Mouse (Mus musculus) limb, embryonic 13.5 days (tissue): ENCODE data around the gene Hat1. TPM values are rescaled to one million over a fixed set of nuclear protein-coding genes. Genes with fewer than 3 reads are reported as not detected.
"Not testable (repeated sequence)": the region's sequence is repeated elsewhere in the genome, so short reads cannot be mapped to it uniquely, and the experiment has no call there.

Source experiments
- ATAC-seq: fragments of 200-750 bp; cut with Nextera tagmentation; 2 replicates; pipeline ENCODE4 v1.8.0; 2017; ENCODE audit warnings: low read depth, moderate number of reproducible peaks, moderate TSS enrichment; ENCODE audit not compliant: low FRiP score
- H3K27ac ChIP-seq: fragments of 300-500 bp; sonication (generic); 2 replicates; pipeline ENCODE4 v1.5.1; 2015; ENCODE audit warnings: inconsistent platforms, mild to moderate bottlenecking, moderate library complexity
- H3K27me3 ChIP-seq: fragments of 300-500 bp; sonication (generic); 2 replicates; pipeline ENCODE4 v1.6.1; 2015; ENCODE audit warnings: mild to moderate bottlenecking, inconsistent platforms
- H3K36me3 ChIP-seq: fragments of 300-500 bp; sonication (generic); 2 replicates; pipeline ENCODE4 v1.6.1; 2015; ENCODE audit warnings: inconsistent platforms, mild to moderate bottlenecking, moderate library complexity
- H3K4me1 ChIP-seq: fragments of 300-500 bp; sonication (generic); 2 replicates; pipeline ENCODE4 v1.6.1; 2015; ENCODE audit warnings: inconsistent platforms
- H3K4me2 ChIP-seq: fragments of 300-500 bp; sonication (generic); replicated peaks from 2 replicates; pipeline ENCODE4 v1.6.1; 2015; ENCODE audit warnings: inconsistent platforms, mild to moderate bottlenecking, moderate library complexity
- H3K4me3 ChIP-seq: fragments of 300-500 bp; sonication (generic); 2 replicates; pipeline ENCODE4 v1.5.1; 2015; ENCODE audit warnings: moderate library complexity, mild to moderate bottlenecking, inconsistent platforms
- H3K9ac ChIP-seq: fragments of 300-500 bp; sonication (generic); 2 replicates; pipeline ENCODE4 v1.6.1; 2015; ENCODE audit warnings: mild to moderate bottlenecking, inconsistent platforms
- H3K9me3 ChIP-seq: fragments of 300-500 bp; sonication (generic); 2 replicates; pipeline ENCODE4 v1.6.1; 2016; ENCODE audit warnings: inconsistent platforms
- WGBS: fragments of 180-500 bp; shearing (Covaris S2); methylation state at CpG from one replicate; pipeline ENCODE4 v1.1.7; 2015; 5-methylcytosine and 5-hydroxymethylcytosine counted together
- polyA plus RNA-seq: library from polyadenylated mRNA; unstranded; fragments of >200 nt; fragmentation: Nextera tagmentation; extraction: Ambion mirVana; gene quantifications from 2 replicates; pipeline ENCODE4 v1.2.1, GENCODE M21; 2015

Hat1 gene
- polyA plus RNA-seq, 1 experiment from 2014 or later: 122 TPM

DNA sequence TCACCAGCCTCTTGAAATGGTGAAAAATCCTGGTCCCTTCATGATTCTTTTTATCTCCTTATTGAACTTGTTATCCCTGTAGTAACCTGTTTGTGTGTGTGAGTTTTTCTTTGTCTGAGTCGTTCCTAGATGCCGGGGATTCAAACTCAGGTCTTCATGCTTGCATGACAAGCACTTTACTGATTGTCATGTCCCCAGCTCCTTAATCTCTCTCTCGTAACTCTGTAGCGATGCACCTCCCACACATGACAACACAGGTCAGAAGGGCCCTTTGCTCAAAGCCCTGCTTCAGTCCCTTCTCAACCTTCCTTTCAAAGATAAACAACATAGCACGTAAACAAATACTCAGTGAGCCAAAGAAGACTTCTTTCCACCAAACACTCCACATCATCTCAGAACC lies 30.4 kb upstream of the Hat1 start:
- H3K4me3 ChIP-seq: no peak overlapping the region
- no peak for ATAC-seq
- no peak overlapping the region for H3K4me2 ChIP-seq
- peaks cover 11% of the 10 kb centered on the region for H3K36me3 ChIP-seq
- 89% methylated on average over 5 of the region's 5 CpGs for WGBS
- H3K27ac ChIP-seq: no peak overlapping the region
- H3K9ac ChIP-seq: no peak overlapping the region
- H3K4me1 ChIP-seq: 0 out of 2 replicates have a peak, but pooled peaks cover 2% of the 10 kb centered on the region
- no peaks in the 10 kb centered on the region for H3K27me3 ChIP-seq
- H3K9me3 ChIP-seq: no peaks in the 10 kb centered on the region

DNA sequence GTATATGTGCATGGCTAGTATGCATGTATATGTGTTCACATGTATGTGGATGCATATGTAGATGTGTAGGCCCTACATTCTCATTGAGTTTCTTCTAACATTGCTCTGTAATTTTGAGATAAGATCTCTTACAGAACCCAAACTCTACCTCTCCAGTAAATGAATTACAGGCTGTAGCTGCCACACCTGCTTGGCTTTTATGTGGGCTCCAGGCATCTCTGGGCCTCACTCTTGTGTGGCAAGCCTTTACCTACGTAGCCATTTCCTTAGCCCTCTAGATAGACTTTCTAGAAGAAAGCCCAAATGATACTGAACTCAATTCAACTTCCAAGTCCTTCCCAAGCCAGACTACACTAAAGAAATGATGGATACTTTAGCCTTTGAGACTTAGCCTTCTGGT lies 28.6 kb upstream of the Hat1 start:
- Histone ChIP-seq H3K9me3 (no peaks in the 10 kb centered on the region), H3K4me1 (no peaks in the 10 kb centered on the region; the same call in 1 of the 2 replicates), H3K9ac (no peak overlapping the region), H3K27ac (no peak overlapping the region), H3K4me2 (no peak overlapping the region), H3K27me3 (no peaks in the 10 kb centered on the region), H3K36me3 (peaks cover 11% of the 10 kb centered on the region), H3K4me3 (no peak overlapping the region)
- WGBS: 79% methylated on average over 1 of the region's 1 CpGs
- no peak for ATAC-seq

DNA sequence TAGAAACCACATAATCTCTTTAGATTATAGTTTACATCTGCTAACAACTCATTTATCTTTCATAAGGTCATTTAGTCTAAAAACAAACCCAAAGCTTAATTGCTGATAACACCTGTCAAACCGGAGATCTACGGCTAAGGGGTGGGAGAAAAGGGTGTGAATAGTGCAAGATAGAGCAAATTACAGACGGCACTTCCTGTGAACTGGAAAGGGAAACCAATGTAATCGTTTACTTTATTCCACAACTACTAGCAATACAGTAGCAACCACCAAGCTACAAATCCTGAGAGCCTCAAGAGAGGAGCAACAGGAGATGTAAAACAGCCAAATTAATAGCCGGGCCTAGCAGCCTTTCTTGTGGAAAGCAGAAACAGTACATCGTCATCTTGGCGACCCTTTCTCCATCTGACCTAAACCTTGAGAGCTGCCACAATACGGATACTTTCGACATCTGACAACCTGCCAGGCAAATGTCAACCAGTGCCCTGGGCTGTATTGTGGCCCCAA lies 22.1 kb upstream of the Hat1 start:
- Histone ChIP-seq H3K4me2 (peak overlapping the region; percentile 85), H3K4me1 (peaks cover 11% of the 10 kb centered on the region; the same call in 1 of the 2 replicates), H3K36me3 (peaks cover 2% of the 10 kb centered on the region; the same call in 1 of the 2 replicates), H3K9me3 (no peaks in the 10 kb centered on the region), H3K27me3 (no peaks in the 10 kb centered on the region), H3K4me3 (peak overlapping the region; percentile 79), H3K9ac (peak overlapping the region; percentile 79), H3K27ac (0 out of 2 replicates have a peak overlapping the region, but pooled peaks have one; percentile 39)
- WGBS: 15% methylated on average over 9 of the region's 9 CpGs
- no peak for ATAC-seq

DNA sequence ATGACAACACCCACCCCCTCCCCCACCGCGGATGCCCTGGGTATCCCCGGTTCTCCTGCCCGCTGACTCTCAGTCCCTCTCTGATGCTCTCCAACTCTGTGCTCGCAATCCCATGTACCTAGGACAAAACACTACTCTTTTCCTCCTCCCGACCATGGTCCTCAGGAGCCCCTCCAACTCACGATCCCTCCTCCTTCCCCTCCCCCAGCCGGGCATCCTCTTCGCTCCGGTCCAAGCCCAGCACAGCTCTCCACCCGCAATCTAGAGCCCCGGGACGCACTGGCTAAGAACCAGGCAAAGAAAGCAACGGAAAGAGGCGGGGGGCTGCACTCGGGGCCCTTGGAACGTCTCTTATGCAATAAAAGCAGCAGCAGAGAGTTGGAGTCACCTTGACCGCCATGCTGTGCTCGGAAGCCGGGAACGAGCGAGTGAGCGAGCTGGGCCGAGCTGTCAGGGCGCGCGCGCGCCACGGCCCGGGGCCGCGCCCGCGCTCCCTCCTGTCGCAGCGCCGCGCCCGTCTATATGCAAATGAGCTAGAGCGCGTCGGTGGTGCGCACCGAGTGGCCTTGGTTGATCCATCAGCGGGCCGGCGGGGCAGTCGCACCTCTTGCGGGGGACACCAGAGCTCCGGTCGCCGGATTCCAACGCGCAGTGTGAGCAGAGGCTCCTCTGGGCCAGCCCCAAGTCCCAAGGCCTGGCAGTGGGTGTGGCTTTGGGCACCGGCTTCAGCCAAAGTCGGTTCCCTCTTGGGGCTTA lies 21.5 kb upstream of the Hat1 start, which contains the start of gene Slc25a12:
TSS of gene Slc25a12 (minus strand) at position 625 of the 756 bp plus-strand sequence.
- peak within 1 kb of the TSS; percentile 79 for H3K4me3 ChIP-seq
- H3K27ac ChIP-seq: peak within 1 kb of the TSS; percentile 39; the same call in 1 of the 2 replicates
- ATAC-seq: peak; percentile 89
- peak within 1 kb of the TSS; percentile 85 for H3K4me2 ChIP-seq
- H3K27me3 ChIP-seq: no peaks in the 10 kb centered on the region
- peak within 1 kb of the TSS; percentile 79 for H3K9ac ChIP-seq
- peaks cover 11% of the 10 kb centered on the region; the same call in 1 of the 2 replicates for H3K4me1 ChIP-seq
- under 1% methylated on average over 57 of the region's 57 CpGs for WGBS
- H3K9me3 ChIP-seq: no peaks in the 10 kb centered on the region
- no peaks in the 10 kb centered on the region for H3K36me3 ChIP-seq

DNA sequence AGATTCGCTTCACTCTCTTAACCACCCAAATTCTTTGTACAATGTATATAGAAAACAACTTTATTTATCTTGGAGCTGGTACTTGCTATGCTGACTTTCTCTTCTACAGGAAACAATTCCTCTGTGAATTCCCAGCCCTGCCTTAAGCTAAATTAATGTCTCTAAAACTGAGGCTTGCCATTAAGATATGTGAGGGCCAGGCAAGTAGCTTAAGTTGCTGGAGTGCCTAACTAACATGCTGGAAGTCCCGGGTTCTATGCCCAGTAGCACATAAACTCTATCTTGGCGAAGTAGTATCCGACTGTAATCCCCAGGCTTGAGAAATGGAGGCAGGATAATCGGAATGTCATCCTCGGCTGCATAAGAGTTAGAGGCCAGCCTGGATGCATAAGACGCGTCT lies 20.7 kb upstream of the Hat1 start:
- no peak overlapping the region for H3K27ac ChIP-seq
- H3K36me3 ChIP-seq: no peaks in the 10 kb centered on the region
- 37% methylated on average over 8 of the region's 8 CpGs for WGBS

DNA sequence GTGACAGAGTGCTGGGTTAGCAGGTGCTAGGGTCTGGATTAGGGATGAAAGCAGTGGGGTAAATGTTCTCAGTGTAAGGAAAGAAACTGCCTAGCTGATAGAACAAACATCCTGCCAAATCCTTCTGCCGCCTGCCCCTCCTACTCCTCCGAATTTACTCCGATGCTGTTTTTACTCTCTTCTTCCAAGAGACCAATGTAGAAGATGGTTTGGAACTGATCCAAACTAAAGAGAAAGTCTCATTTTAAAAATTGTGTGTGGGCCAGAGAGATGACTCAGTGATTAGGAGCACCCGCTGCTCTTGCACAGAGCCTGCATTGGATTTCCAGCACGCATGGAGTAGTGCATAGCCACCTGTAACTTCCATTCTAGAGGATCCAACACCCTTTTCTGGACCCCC lies 17.0 kb upstream of the Hat1 start:
- no peak overlapping the region for H3K4me3 ChIP-seq
- no peak overlapping the region for H3K27ac ChIP-seq
- H3K9me3 ChIP-seq: no peaks in the 10 kb centered on the region
- H3K4me1 ChIP-seq: 0 out of 2 replicates have a peak, but pooled peaks cover 2% of the 10 kb centered on the region
- no peaks in the 10 kb centered on the region for H3K36me3 ChIP-seq
- H3K27me3 ChIP-seq: no peaks in the 10 kb centered on the region
- H3K9ac ChIP-seq: no peak overlapping the region; the same call in 1 of the 2 replicates
- no peak for ATAC-seq
- WGBS: 86% methylated on average over 5 of the region's 5 CpGs
- H3K4me2 ChIP-seq: no peak overlapping the region

More for the DNA sequence above, 20.7 kb upstream of the Hat1 start:
- H3K4me2 ChIP-seq: peak overlapping the region; percentile 85
- H3K9me3 ChIP-seq: no peaks in the 10 kb centered on the region
- no peak for ATAC-seq
- H3K9ac ChIP-seq: no peak overlapping the region
- H3K27me3 ChIP-seq: no peaks in the 10 kb centered on the region
- peaks cover 11% of the 10 kb centered on the region; the same call in 1 of the 2 replicates for H3K4me1 ChIP-seq
- peak overlapping the region; percentile 79; the same call in 1 of the 2 replicates for H3K4me3 ChIP-seq

DNA sequence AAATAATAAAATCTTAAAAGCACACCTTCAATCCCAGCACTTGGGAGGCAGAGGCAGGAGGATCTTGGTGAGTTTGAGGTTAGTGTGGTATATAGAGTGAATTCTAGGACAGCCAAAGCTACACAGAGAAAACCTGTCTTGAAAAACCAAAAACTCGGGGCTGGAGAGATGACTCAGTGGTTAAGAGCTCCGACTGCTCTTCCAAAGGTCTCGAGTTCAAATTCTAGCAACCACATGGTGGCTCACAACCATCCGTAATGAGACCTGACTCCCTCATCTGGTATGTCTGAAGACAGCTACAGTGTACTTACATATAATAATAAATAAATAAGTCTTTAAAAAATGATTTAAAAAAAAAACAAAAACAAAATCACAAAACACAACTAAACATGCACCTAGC lies 16.5 kb upstream of the Hat1 start:
- not testable (repeated sequence) for H3K36me3 ChIP-seq, H3K9me3 ChIP-seq, H3K4me3 ChIP-seq, H3K27me3 ChIP-seq, H3K9ac ChIP-seq, H3K27ac ChIP-seq, H3K4me1 ChIP-seq, H3K4me2 ChIP-seq, ATAC-seq
- 87% methylated on average over 4 of the region's 4 CpGs for WGBS

DNA sequence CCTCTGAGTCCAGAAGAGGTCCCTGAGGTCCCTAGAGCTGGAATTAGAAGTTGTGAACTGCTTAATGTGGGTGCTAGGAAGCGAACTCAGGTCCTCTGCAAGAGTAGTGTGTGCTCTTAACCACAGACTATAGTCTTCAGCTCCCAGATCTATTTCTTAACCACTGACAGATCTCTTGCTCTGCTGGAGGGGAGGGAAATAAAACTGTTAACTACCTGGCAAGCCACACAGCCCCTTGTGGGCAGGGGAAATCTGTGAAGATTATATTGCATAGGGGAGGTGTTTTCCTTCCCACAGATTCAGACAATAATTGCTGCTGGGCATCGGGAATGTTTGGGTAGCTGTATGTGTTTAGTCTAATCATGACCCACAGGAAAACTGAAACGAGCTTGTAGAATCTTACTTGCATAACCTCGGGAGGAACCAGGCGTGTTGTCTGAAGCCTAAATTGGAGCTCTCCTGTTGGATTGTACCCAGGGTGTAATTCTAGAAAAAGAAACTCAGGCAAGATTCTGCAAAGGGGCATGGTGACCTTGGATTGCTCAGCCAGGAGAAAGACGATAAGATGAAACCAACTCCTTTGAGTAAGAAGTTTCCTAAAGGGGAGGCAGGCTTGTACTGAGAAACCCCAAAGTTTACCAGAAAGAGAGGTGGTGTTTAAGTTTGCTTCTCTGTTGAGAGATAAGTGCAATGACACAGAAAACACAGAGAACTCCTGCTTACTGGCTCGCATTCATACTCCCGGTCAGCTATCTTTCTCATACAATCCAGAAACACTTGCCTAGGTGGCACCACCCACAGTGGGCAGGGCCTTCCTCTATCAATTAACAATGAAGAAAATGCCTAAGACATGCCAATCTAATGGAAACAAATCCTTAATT lies 14.2 kb upstream of the Hat1 start:
- H3K4me3 ChIP-seq: no peak overlapping the region
- H3K27me3 ChIP-seq: no peaks in the 10 kb centered on the region
- H3K9ac ChIP-seq: no peak overlapping the region
- 60% methylated on average over 8 of the region's 8 CpGs for whole genome bisulfite sequencing
- no peak overlapping the region for H3K27ac ChIP-seq
- H3K4me2 ChIP-seq: no peak overlapping the region
- ATAC-seq: no peak
- no peaks in the 10 kb centered on the region for H3K4me1 ChIP-seq
- H3K36me3 ChIP-seq: no peaks in the 10 kb centered on the region
- H3K9me3 ChIP-seq: no peaks in the 10 kb centered on the region

DNA sequence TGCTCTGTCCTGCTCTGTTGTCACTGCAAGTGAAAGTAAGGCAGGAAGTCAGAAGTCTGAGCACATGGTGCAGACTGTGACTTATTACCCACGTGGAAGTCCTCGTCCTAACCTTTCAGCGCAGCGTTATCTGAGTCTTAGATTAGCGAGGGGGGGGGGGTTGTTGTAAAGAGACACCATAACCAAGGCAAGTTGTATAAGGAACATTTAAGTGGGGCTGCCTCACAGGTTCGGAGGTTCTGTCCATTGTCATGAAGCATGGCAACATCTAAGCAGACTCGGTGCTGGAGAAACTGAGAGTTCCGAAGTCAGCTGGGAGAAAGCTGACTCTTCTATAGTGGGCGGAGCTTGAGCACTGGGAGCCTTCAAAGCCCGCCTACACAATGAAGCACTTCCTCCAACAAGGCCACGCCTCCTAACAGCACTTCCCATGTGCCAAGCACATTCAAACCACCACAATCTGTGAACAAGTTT lies 12.3 kb upstream of the Hat1 start:
- 37% methylated on average over 11 of the region's 11 CpGs for WGBS
- Histone ChIP-seq H3K4me1 (no peaks in the 10 kb centered on the region), H3K9me3 (no peaks in the 10 kb centered on the region), H3K36me3 (no peaks in the 10 kb centered on the region), H3K9ac (no peak overlapping the region), H3K27ac (no peak overlapping the region), H3K27me3 (no peaks in the 10 kb centered on the region), H3K4me2 (peak overlapping the region; percentile 31), H3K4me3 (no peak overlapping the region)
- ATAC-seq: no peak

DNA sequence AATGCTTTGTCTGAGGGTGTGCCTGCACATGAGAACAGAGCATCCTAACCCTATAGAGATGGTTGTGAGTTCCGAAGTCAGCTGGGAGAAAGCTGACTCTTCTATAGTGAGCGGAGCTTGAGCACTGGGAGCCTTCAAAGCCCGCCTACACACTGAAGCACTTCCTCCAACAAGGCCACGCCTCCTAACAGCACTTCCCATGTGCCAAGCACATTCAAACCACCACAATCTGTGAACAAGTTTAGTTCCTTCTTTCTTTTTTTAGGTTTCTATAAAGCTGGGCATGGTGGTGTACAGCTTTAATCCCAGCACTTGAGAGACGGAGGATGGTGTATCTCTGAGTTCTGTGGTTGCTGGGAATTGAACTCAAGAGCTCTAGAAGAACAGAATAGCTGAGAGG lies 11.3 kb upstream of the Hat1 start:
- H3K4me1 ChIP-seq: no peaks in the 10 kb centered on the region

DNA sequence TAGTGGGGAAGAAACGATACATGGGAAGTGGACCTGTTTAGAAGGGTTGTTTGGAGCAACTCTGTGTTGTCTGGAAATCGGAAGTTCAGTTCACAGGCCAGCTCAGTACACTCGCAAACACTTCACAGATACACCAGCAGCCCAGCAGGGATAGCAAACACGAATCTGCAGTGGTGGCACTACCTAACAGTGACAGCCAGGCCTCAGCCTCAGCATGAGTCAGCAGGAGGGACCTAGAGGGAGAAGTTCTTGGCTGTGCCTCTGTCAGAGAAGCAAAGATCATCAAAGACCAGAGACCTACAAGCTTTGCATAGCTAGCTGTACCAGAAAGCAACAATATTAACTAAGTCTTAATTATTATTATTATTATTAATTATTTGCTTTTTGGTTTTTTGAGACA lies 6.8 kb upstream of the Hat1 start:
- no peaks in the 10 kb centered on the region for H3K36me3 ChIP-seq
- no peak overlapping the region for H3K4me2 ChIP-seq

More for the DNA sequence above, 11.3 kb upstream of the Hat1 start:
- no peak overlapping the region for H3K9ac ChIP-seq
- H3K4me2 ChIP-seq: no peak overlapping the region
- H3K27ac ChIP-seq: no peak overlapping the region
- no peak for ATAC-seq
- H3K27me3 ChIP-seq: no peaks in the 10 kb centered on the region
- H3K9me3 ChIP-seq: no peaks in the 10 kb centered on the region
- H3K36me3 ChIP-seq: no peaks in the 10 kb centered on the region
- no peak overlapping the region for H3K4me3 ChIP-seq
- 84% methylated on average over 5 of the region's 5 CpGs for WGBS

DNA sequence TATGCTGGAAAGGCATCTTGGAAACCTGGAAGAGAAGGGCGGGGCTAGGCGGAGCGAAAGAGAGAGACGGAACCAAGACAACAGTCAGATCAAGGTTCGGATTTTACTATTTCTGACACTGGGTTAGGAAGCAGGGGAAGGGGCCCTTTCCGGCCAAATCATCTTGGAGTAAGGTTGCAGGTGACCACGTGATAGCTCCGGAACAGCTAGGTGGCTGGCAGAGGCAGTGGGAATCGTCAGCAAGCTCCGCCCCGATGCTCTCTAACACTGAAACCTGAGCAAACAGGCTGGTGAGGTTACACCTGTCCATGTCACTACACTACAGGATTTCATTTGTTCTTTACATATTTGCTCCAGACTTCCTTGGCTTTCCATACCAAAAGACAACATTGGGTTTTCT lies 4.9 kb upstream of the Hat1 start:
- no peak overlapping the region for H3K27ac ChIP-seq
- H3K4me1 ChIP-seq: peaks cover 2% of the 10 kb centered on the region; the same call in 1 of the 2 replicates
- ATAC-seq: no peak
- no peak overlapping the region for H3K4me3 ChIP-seq
- no peaks in the 10 kb centered on the region for H3K36me3 ChIP-seq
- no peaks in the 10 kb centered on the region for H3K9me3 ChIP-seq
- WGBS: 31% methylated on average over 11 of the region's 11 CpGs
- peak overlapping the region; percentile 17; the same call in 1 of the 2 replicates for H3K4me2 ChIP-seq
- no peaks in the 10 kb centered on the region for H3K27me3 ChIP-seq
- no peak overlapping the region for H3K9ac ChIP-seq

More for the DNA sequence above, 6.8 kb upstream of the Hat1 start:
- Histone ChIP-seq H3K4me3 (no peak overlapping the region), H3K27me3 (no peaks in the 10 kb centered on the region), H3K4me1 (no peaks in the 10 kb centered on the region), H3K27ac (no peak overlapping the region), H3K9me3 (no peaks in the 10 kb centered on the region), H3K9ac (no peak overlapping the region)
- WGBS: 77% methylated on average over 4 of the region's 4 CpGs
- ATAC-seq: no peak
